Mouse (Mus musculus): Measurements from ENCODE around the gene Lair1. TPM values are rescaled to one million over a fixed set of nuclear protein-coding genes. Genes with fewer than 3 reads are reported as not detected.

Gene Lair1
- total RNA-seq (2023) = 10 to 100 TPM; 19.7 to 21.3 TPM

GRCm38 (mm10) chr7:4063013-4063412 is at the start of gene Lair1:
Gene Lair1, minus strand, starts transcription at chr7:4063204.

Other genes with a start within 250 kb of the Lair1 start
- gene Gm15448, start 237.5 kb downstream of the Lair1 start, total RNA-seq (2023) = 10 to 100 TPM; 72.3 to 84.3 TPM
- gene Pira2, start 218.2 kb downstream of the Lair1 start, total RNA-seq (2023) = 10 to 100 TPM; 57.5 to 77.0 TPM
- gene Gm14548, start 165.1 kb downstream of the Lair1 start, total RNA-seq (2023) = 100 to 1,000 TPM in 1 of 2 experiments, 10 to 100 TPM in 1; 98.1 to 121 TPM
- gene Lilra6, start 147.7 kb downstream of the Lair1 start, total RNA-seq (2023) = 100 to 1,000 TPM in 1 of 2 experiments, 10 to 100 TPM in 1; 96.6 to 110 TPM
- gene Ttyh1, start 56.2 kb upstream of the Lair1 start, total RNA-seq (2023) = not detected
- 100 to 1,000 TPM; 169 to 184 TPM for gene Leng8, start 73.8 kb upstream of the Lair1 start, total RNA-seq (2023)
- gene Leng9, start 87.2 kb upstream of the Lair1 start, total RNA-seq (2023) = 1 to 10 TPM; 8.0 to 9.9 TPM
- gene Cdc42ep5, start 101.7 kb upstream of the Lair1 start, total RNA-seq (2023) = not detected
- gene Lilra5, start 174.6 kb upstream of the Lair1 start, total RNA-seq (2023) = under 1 TPM; 0.24 to 0.57 TPM